ENCODE assay signal across 11 mouse cellular contexts in genomic region chr14:71709528-71710289, GRCm38 (mm10).
A peak's percentile ranks its signal among the peaks of the same experiment; 100 is the strongest.
DNase-seq lines count a peak whose midpoint lies in the region; ATAC-seq lines count a peak whose summit lies in the region.
"Had no signal": no experiment of that assay in that cellular context is flagged by ENCODE, and none has a peak within 500 bp of the region (broad histone marks: within the 10 kb centered on the region; RNA-seq: fewer than 3 reads in every experiment).

No protein-coding gene starts in this region.

- H3K4me3 ChIP-seq in kidney, embryonic 16.5 days (ENCODE audit: low read length): no peak overlapping the region
- no peak overlapping the region for H3K4me3 ChIP-seq in forebrain, embryonic 13.5 days
- no peak overlapping the region for H3K4me3 ChIP-seq in midbrain, embryonic 13.5 days (replicated peaks)
- H3K4me3 ChIP-seq: embryonic facial prominence, embryonic 13.5 days had no signal

- no peaks in the 10 kb centered on the region for H3K27me3 ChIP-seq in kidney, embryonic 16.5 days (ENCODE audit: insufficient read depth, low read length)
- H3K27me3 ChIP-seq in forebrain, embryonic 13.5 days: no peaks in the 10 kb centered on the region
- H3K27me3 ChIP-seq in midbrain, embryonic 13.5 days: no peaks in the 10 kb centered on the region
- H3K27me3 ChIP-seq: embryonic facial prominence, embryonic 13.5 days had no signal

- DNase-seq in kidney, adult 9 months: no peak
- peak; percentile 3 for DNase-seq in brain, adult 2 months (ENCODE audit: low read depth, low spot score)
- DNase-seq in gastrocnemius, postnatal 10 days: no peak
- no peak for DNase-seq in urinary bladder, postnatal 25 days (ENCODE audit: low spot score)
- no peak for DNase-seq in c-Kit-positive CD71-positive TER-119-positive erythroid progenitor cells, embryonic 14.5 days (ENCODE audit: low spot score)

- H3K27ac ChIP-seq in kidney, embryonic 16.5 days (ENCODE audit: low read length): no peak overlapping the region
- peak overlapping the region; percentile 40 for H3K27ac ChIP-seq in forebrain, embryonic 13.5 days
- H3K27ac ChIP-seq in midbrain, embryonic 13.5 days: peak overlapping the region; percentile 62
- H3K27ac ChIP-seq: embryonic facial prominence, embryonic 13.5 days had no signal

- H3K4me1 ChIP-seq in kidney, embryonic 16.5 days (ENCODE audit: insufficient read depth, low read length): no peaks in the 10 kb centered on the region
- H3K4me1 ChIP-seq in forebrain, embryonic 13.5 days: peaks cover 6% of the 10 kb centered on the region; the same call in 1 of the 2 replicates
- 0 out of 2 replicates have a peak, but pooled peaks cover 5% of the 10 kb centered on the region for H3K4me1 ChIP-seq in midbrain, embryonic 13.5 days (replicated peaks)
- H3K4me1 ChIP-seq: embryonic facial prominence, embryonic 13.5 days had no signal

- H3K9ac ChIP-seq in kidney, embryonic 16.5 days (replicated peaks; ENCODE audit: low read length): no peak overlapping the region
- no peak overlapping the region for H3K9ac ChIP-seq in forebrain, embryonic 13.5 days
- H3K9ac ChIP-seq in midbrain, embryonic 13.5 days (replicated peaks): no peak overlapping the region
- H3K9ac ChIP-seq: embryonic facial prominence, embryonic 13.5 days had no signal

- no peaks in the 10 kb centered on the region for H3K36me3 ChIP-seq in kidney, embryonic 16.5 days (ENCODE audit: insufficient read depth, low read length)
- H3K36me3 ChIP-seq in forebrain, embryonic 13.5 days (ENCODE audit: poor library complexity, severe bottlenecking): no peaks in the 10 kb centered on the region
- no peaks in the 10 kb centered on the region for H3K36me3 ChIP-seq in midbrain, embryonic 13.5 days
- H3K36me3 ChIP-seq: embryonic facial prominence, embryonic 13.5 days had no signal

- no peak overlapping the region for H3K4me2 ChIP-seq in kidney, embryonic 16.5 days (replicated peaks; ENCODE audit: low read depth, low read length)
- no peak overlapping the region for H3K4me2 ChIP-seq in forebrain, embryonic 13.5 days
- no peak overlapping the region for H3K4me2 ChIP-seq in midbrain, embryonic 13.5 days (replicated peaks)
- H3K4me2 ChIP-seq: embryonic facial prominence, embryonic 13.5 days; heart, embryonic 11.5 days had no signal

- no peaks in the 10 kb centered on the region for H3K9me3 ChIP-seq in kidney, embryonic 16.5 days (ENCODE audit: low read length)
- no peaks in the 10 kb centered on the region for H3K9me3 ChIP-seq in forebrain, embryonic 13.5 days (replicated peaks)
- no peaks in the 10 kb centered on the region for H3K9me3 ChIP-seq in midbrain, embryonic 13.5 days
- H3K9me3 ChIP-seq: embryonic facial prominence, embryonic 13.5 days had no signal

- 70% methylated on average over 5 of the region's 5 CpGs for WGBS in kidney, embryonic 16.5 days
- WGBS in forebrain, embryonic 13.5 days: 45% methylated on average over 5 of the region's 5 CpGs
- WGBS in midbrain, embryonic 13.5 days: 47% methylated on average over 5 of the region's 5 CpGs

- ATAC-seq in kidney, embryonic 16.5 days (ENCODE audit: low FRiP score, low TSS enrichment): 0 out of 2 replicates have a peak, but pooled peaks have one; percentile 27
- ATAC-seq in forebrain, embryonic 13.5 days: peak; percentile 80; the same call in 1 of the 2 replicates
- peak; percentile 92 for ATAC-seq in midbrain, embryonic 13.5 days
- ATAC-seq: lung, postnatal 0 days had no signal

Comparison
In these comparisons a context has a peak if more than half of its experiments do, and no peak if none do; other contexts are left out.
1. ATAC-seq: peak in every context shown above with its lines; median percentile 92 in midbrain, embryonic 13.5 days; 80 in forebrain, embryonic 13.5 days; 27 in kidney, embryonic 16.5 days.